ENCODE assay signal across 24 mouse cellular contexts in the genomic region with DNA sequence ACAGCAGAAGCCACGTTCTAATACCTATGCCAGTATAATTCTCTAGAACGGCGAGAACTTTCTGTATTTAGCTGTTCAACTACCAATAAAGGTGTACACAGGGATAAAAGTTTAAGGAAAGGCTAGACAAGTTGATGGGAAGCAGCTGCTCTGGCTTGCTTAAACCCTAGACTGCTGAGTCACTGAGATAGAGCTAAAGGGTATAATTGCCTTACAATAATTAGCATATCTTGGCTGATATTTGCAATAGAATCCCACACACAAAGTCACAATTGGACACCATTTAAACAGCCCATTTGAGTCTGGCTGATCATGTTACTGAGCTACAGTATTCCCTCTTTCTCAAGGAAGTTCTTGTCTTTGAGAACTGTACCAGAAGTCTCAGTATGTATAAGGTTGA.
A peak's percentile ranks its signal among the peaks of the same experiment; 100 is the strongest.
DNase-seq lines count a peak whose midpoint lies in the region; ATAC-seq and TF ChIP-seq lines count a peak whose summit lies in the region.
"Had no signal": no experiment of that assay in that cellular context is flagged by ENCODE, and none has a peak within 500 bp of the region (broad histone marks: within the 10 kb centered on the region; RNA-seq: fewer than 3 reads in every experiment).

No protein-coding gene starts in this region.

- WGBS in lung, postnatal 0 days, result 79% methylated on average over 3 of the region's 3 CpGs

- no peak for TF ChIP-seq CTCF in lung, postnatal 0 days (IDR thresholded peaks at IDR 0.05)

- no peak overlapping the region for H3K4me3 ChIP-seq in ES-E14 (ENCODE audit: insufficient read depth in 1 of 2, low read depth in 1 of 2, low read length in 2 of 2, poor library complexity in 1 of 2, severe bottlenecking in 1 of 2)
- no peak overlapping the region for H3K4me3 ChIP-seq in lung, postnatal 0 days (ENCODE audit: low read depth, low read length)
- H3K4me3 ChIP-seq: embryonic facial prominence, embryonic 15.5 days; heart, embryonic 15.5 days; hindbrain, embryonic 13.5 days; intestine, embryonic 15.5 days had no signal

- no peak overlapping the region for H3K9ac ChIP-seq in ES-E14 (ENCODE audit: insufficient read depth, low read depth, low read length, poor library complexity, severe bottlenecking)
- H3K9ac ChIP-seq in lung, postnatal 0 days (replicated peaks; ENCODE audit: low read depth), result no peak overlapping the region
- H3K9ac ChIP-seq: embryonic facial prominence, embryonic 15.5 days; heart, embryonic 15.5 days; hindbrain, embryonic 13.5 days; intestine, embryonic 15.5 days had no signal

- H3K36me3 ChIP-seq in ES-E14 (ENCODE audit: control insufficient read depth, insufficient read depth, low read length, poor library complexity, severe bottlenecking), result no peaks in the 10 kb centered on the region
- H3K36me3 ChIP-seq in lung, postnatal 0 days (ENCODE audit: insufficient read depth, low read length), result no peaks in the 10 kb centered on the region
- H3K36me3 ChIP-seq: embryonic facial prominence, embryonic 15.5 days; heart, embryonic 15.5 days; intestine, embryonic 15.5 days had no signal

- no peak for TF ChIP-seq EP300 in lung, postnatal 0 days (IDR thresholded peaks at IDR 0.05)

- ATAC-seq in lung, postnatal 0 days, result no peak
- ATAC-seq: activated CD4-positive, CD25-positive, alpha-beta regulatory T cell, adult 4 months; forebrain, embryonic 14.5 days; hindbrain, embryonic 16.5 days; intestine, embryonic 15.5 days had no signal

- no peak overlapping the region for H3K27ac ChIP-seq in ES-E14 (ENCODE audit: insufficient read depth, low read depth, low read length, poor library complexity, severe bottlenecking)
- no peak overlapping the region for H3K27ac ChIP-seq in lung, postnatal 0 days (ENCODE audit: low read length)
- H3K27ac ChIP-seq: embryonic facial prominence, embryonic 15.5 days; heart, embryonic 15.5 days; hindbrain, embryonic 13.5 days; intestine, embryonic 15.5 days had no signal

- in situ Hi-C loops in ES-E14 (cut with MboI; ENCODE audit: low sequenced_read_pairs in 2 of 2, unreplicated experiment in 2 of 2), result no loop called here

- no peaks in the 10 kb centered on the region for H3K27me3 ChIP-seq in lung, postnatal 0 days (replicated peaks; ENCODE audit: insufficient read depth, low read length)
- H3K27me3 ChIP-seq: embryonic facial prominence, embryonic 15.5 days; heart, embryonic 15.5 days; hindbrain, embryonic 13.5 days; intestine, embryonic 15.5 days had no signal

- no peaks in the 10 kb centered on the region for H3K9me3 ChIP-seq in ES-E14 (ENCODE audit: control insufficient read depth, insufficient read depth, low read depth, low read length)
- no peaks in the 10 kb centered on the region for H3K9me3 ChIP-seq in lung, postnatal 0 days (ENCODE audit: low read length)
- H3K9me3 ChIP-seq: embryonic facial prominence, embryonic 15.5 days; heart, embryonic 15.5 days; hindbrain, embryonic 13.5 days; intestine, embryonic 15.5 days had no signal

- no peak overlapping the region for H3K4me2 ChIP-seq in lung, postnatal 0 days (replicated peaks; ENCODE audit: low read depth, low read length)
- H3K4me2 ChIP-seq: embryonic facial prominence, embryonic 15.5 days; heart, embryonic 11.5 days; heart, embryonic 15.5 days; hindbrain, embryonic 13.5 days; intestine, embryonic 15.5 days had no signal

- DNase-seq in heart, adult 18-20 months, result peak; percentile 7 to 14
- DNase-seq in heart, postnatal 4 days, result no peak
- peak; percentile 5 for DNase-seq in kidney, postnatal 10 days
- no peak for DNase-seq in kidney, adult 9 months
- DNase-seq in ES-E14 (ENCODE audit: low read depth, low spot score), result no peak
- DNase-seq in brain, adult 2 months (ENCODE audit: low read depth, low spot score), result peak; percentile 69
- no peak for DNase-seq in lung, postnatal 0 days (ENCODE audit: low spot score)
- no peak for DNase-seq in B cell, adult 2 months
- DNase-seq: adrenal gland, adult 8-10 months; adrenal gland, postnatal 25 days; cerebellum, adult 9-10 months; cerebellum, postnatal 14 days; gastrocnemius, postnatal 14 days; heart, adult 11 months; kidney, adult 11 months; kidney, adult 8-10 months had no signal

- H3K4me1 ChIP-seq in ES-E14 (ENCODE audit: control insufficient read depth in 2 of 2, insufficient read depth in 2 of 2, low read length in 2 of 2, poor library complexity in 1 of 2), result no peaks in the 10 kb centered on the region; a peak in 1 of 4 replicates
- no peaks in the 10 kb centered on the region for H3K4me1 ChIP-seq in lung, postnatal 0 days (ENCODE audit: insufficient read depth, low read depth, low read length)
- H3K4me1 ChIP-seq: embryonic facial prominence, embryonic 15.5 days; heart, embryonic 15.5 days; hindbrain, embryonic 13.5 days; intestine, embryonic 15.5 days had no signal

TF ChIP-seq in ES-E14, 5 proteins besides CTCF, POLR2A, EP300 and RAD21:
- no peak for TF ChIP-seq CHD2 (IDR thresholded peaks at IDR 0.05; ENCODE audit: low read depth, low read length)
- peak; percentile 82 for TF ChIP-seq MAFK (IDR thresholded peaks at IDR 0.05; ENCODE audit: insufficient read depth, low read depth, low read length)

Comparison
In these comparisons a context has a peak if more than half of its experiments do, and no peak if none do; other contexts are left out.
1. DNase-seq: peak in heart, adult 18-20 months (2 of 2), kidney, postnatal 10 days (single experiment) and brain, adult 2 months (single experiment); none in heart, postnatal 4 days (single experiment), kidney, adult 9 months (single experiment), ES-E14 (single experiment), lung, postnatal 0 days (single experiment) and B cell, adult 2 months (0 of 2).